Mouse (Mus musculus) gastrocnemius, adult 18-20 months (tissue): ENCODE results near the gene Zfp558. TPM values are rescaled to one million over a fixed set of nuclear protein-coding genes. Genes with fewer than 3 reads are reported as not detected.
"Not testable (repeated sequence)": the region's sequence is repeated elsewhere in the genome, so short reads cannot be mapped to it uniquely, and the experiment has no call there.

ENCODE experiments used
- DNase-seq: peaks from one replicate; pipeline ENCODE4 v3.0.0; 2021; ENCODE audit warnings: low spot score
- long read RNA-seq, 2 experiments: library from polyadenylated mRNA; stranded (forward); transcript quantifications; one replicate each; pipeline ENCODE4 v2.0.0; 2021
- microRNA-seq: library from miRNA; unstranded; fragments of <30 nt; microRNA quantifications from one replicate; pipeline ENCODE4 v1.2.0, GENCODE M21; 2021
- total RNA-seq, 2 experiments: library from RNA; stranded (reverse); gene quantifications; 2 replicates each; pipeline ENCODE4 v1.2.3; 2021

Gene Zfp558
- 1 to 10 TPM in 1 of 2 experiments, under 1 TPM in 1; 0.81 to 1.0 TPM for total RNA-seq
- long read RNA-seq, experiment 1, partial matches to known transcripts: 0 of 1 reads
- long read RNA-seq, experiment 1, other reads (novel, unspliced or antisense): 1 of 1 reads
- long read RNA-seq, experiment 2: 0 reads

GRCm38 (mm10) chr9:18478168-18478567 lies at the start of gene Zfp558, which contains the start of gene Mbd3l1:
TSS of gene Zfp558 (minus strand) at chr9:18478268.
TSS of gene Mbd3l1 (plus strand) at chr9:18478359.
- DNase-seq: no peak

GRCm38 (mm10) chr9:18508098-18508497 lies 30.0 kb upstream of the Zfp558 start:
- no peak for DNase-seq

GRCm38 (mm10) chr9:18473324-18474128 lies 4.5 kb downstream of the Zfp558 start:
- peak; percentile 54 for DNase-seq

GRCm38 (mm10) chr9:18468005-18468404 lies 10.1 kb downstream of the Zfp558 start:
- DNase-seq: no peak

GRCm38 (mm10) chr9:18467350-18467749 lies 10.7 kb downstream of the Zfp558 start:
- DNase-seq: no peak

GRCm38 (mm10) chr9:18456520-18456919 lies 21.5 kb downstream of the Zfp558 start:
- no peak for DNase-seq

- no peak for DNase-seq
Measured at GRCm38 (mm10) chr9:18431687-18432086, 46.4 kb downstream of the Zfp558 start.

- no peak for DNase-seq
Measured at GRCm38 (mm10) chr9:18430354-18430753, 47.7 kb downstream of the Zfp558 start, which contains the start of gene Mbd3l2. TSS of gene Mbd3l2 (plus strand) at chr9:18430654.

GRCm38 (mm10) chr9:18412371-18412770 lies 65.7 kb downstream of the Zfp558 start:
- not testable (repeated sequence) for DNase-seq

Small RNAs within 50 kb of the gene (microRNA-seq; reads per million reads assigned to microRNA genes)
- gene Gm22854: not detected

Other genes with a start within 250 kb of the Zfp558 start
- 10 to 100 TPM; 48.8 to 56.6 TPM for gene Chordc1, start 186.1 kb downstream of the Zfp558 start, total RNA-seq
- gene Naalad2, start 75.3 kb downstream of the Zfp558 start, total RNA-seq: 1 to 10 TPM; 2.2 to 4.4 TPM
- not detected for gene Ubtfl1, start 73.8 kb downstream of the Zfp558 start, total RNA-seq
- not detected for gene Mbd3l2, start 47.6 kb downstream of the Zfp558 start, total RNA-seq
- not detected for gene Mbd3l1, start 91 bp upstream of the Zfp558 start, total RNA-seq
- gene Muc16, start 196.3 kb upstream of the Zfp558 start, total RNA-seq: under 1 TPM in 1 of 2 experiments, not detected in 1; 0.02 TPM